Comparison of ENCODE assay signal across 8 mouse cellular contexts in genomic region chr17:78202221-78202620, GRCm38 (mm10). TPM values are rescaled to one million over a fixed set of nuclear protein-coding genes. Genes with fewer than 3 reads are reported as not detected.
A peak's percentile ranks its signal among the peaks of the same experiment; 100 is the strongest.
DNase-seq lines count a peak whose midpoint lies in the region; ATAC-seq lines count a peak whose summit lies in the region.

No protein-coding gene starts in this region.

- peaks cover 19% of the 10 kb centered on the region for H3K4me1 ChIP-seq in brown adipose tissue, adult 24 weeks (ENCODE audit: control insufficient read depth, insufficient read depth, insufficient read length, low read length)
- H3K4me1 ChIP-seq in hindbrain, embryonic 13.5 days (replicated peaks): peaks cover 64% of the 10 kb centered on the region
- H3K4me1 ChIP-seq in midbrain, embryonic 14.5 days (ENCODE audit: control insufficient read depth, insufficient read depth, low read length): peaks cover 27% of the 10 kb centered on the region

- 7% methylated on average over 5 of the region's 5 CpGs for WGBS in hindbrain, embryonic 13.5 days
- 7% methylated on average over 5 of the region's 5 CpGs for WGBS in midbrain, embryonic 14.5 days

- H3K27ac ChIP-seq in brown adipose tissue, adult 24 weeks (replicated peaks; ENCODE audit: low read depth, low read length): no peak overlapping the region
- peak overlapping the region; percentile 93 for H3K27ac ChIP-seq in hindbrain, embryonic 13.5 days
- no peak overlapping the region for H3K27ac ChIP-seq in midbrain, embryonic 14.5 days (replicated peaks; ENCODE audit: low read depth, low read length)

- peak; percentile 10 for DNase-seq in kidney, adult 9 months
- DNase-seq in kidney, postnatal 4 days: no peak
- peak; percentile 38 for DNase-seq in midbrain, embryonic 14.5 days
- DNase-seq in urinary bladder, postnatal 14 days (ENCODE audit: low spot score): no peak
- no peak for DNase-seq in embryo, embryonic 11 days
- DNase-seq in right cerebral cortex, postnatal 10 days (ENCODE audit: low spot score in 2 of 2): no peak

- peak overlapping the region; percentile 98 for H3K4me3 ChIP-seq in brown adipose tissue, adult 24 weeks (ENCODE audit: insufficient read depth, low read depth, low read length)
- peak overlapping the region; percentile 92 for H3K4me3 ChIP-seq in hindbrain, embryonic 13.5 days
- H3K4me3 ChIP-seq in midbrain, embryonic 14.5 days (replicated peaks; ENCODE audit: low read depth, low read length): peak overlapping the region; percentile 74

- H3K9me3 ChIP-seq in hindbrain, embryonic 13.5 days: no peaks in the 10 kb centered on the region
- no peaks in the 10 kb centered on the region for H3K9me3 ChIP-seq in midbrain, embryonic 14.5 days (ENCODE audit: control insufficient read depth, low read length)

- no peaks in the 10 kb centered on the region for H3K36me3 ChIP-seq in hindbrain, embryonic 13.5 days
- H3K36me3 ChIP-seq in midbrain, embryonic 14.5 days (ENCODE audit: control insufficient read depth, insufficient read depth, low read length): no peaks in the 10 kb centered on the region

- H3K4me2 ChIP-seq in hindbrain, embryonic 13.5 days: peak overlapping the region; percentile 97
- H3K4me2 ChIP-seq in midbrain, embryonic 14.5 days (ENCODE audit: low read length): peak overlapping the region; percentile 98

- no peaks in the 10 kb centered on the region for H3K27me3 ChIP-seq in hindbrain, embryonic 13.5 days
- no peaks in the 10 kb centered on the region for H3K27me3 ChIP-seq in midbrain, embryonic 14.5 days (ENCODE audit: control insufficient read depth, insufficient read depth, low read length)

- ATAC-seq in hindbrain, embryonic 13.5 days (ENCODE audit: low FRiP score): no peak
- no peak for ATAC-seq in midbrain, embryonic 14.5 days (ENCODE audit: low FRiP score, low TSS enrichment)

- H3K9ac ChIP-seq in hindbrain, embryonic 13.5 days: peak overlapping the region; percentile 90
- peak overlapping the region; percentile 73 for H3K9ac ChIP-seq in midbrain, embryonic 14.5 days (replicated peaks; ENCODE audit: low read length)

RNA-seq across cellular contexts. Expression of gene Crim1, which starts 2.2 kb away (rescaled TPM):
- polyA plus RNA-seq in brown adipose tissue, adult 24 weeks (2012; ENCODE audit: insufficient read depth, insufficient read length, missing spikeins): 6.8 and 10.6 TPM in 2 replicates
- polyA plus RNA-seq in hindbrain, embryonic 13.5 days (2015; fragmentation: Nextera tagmentation; extraction: Ambion mirVana): 9.8 and 10.4 TPM in 2 replicates
- polyA plus RNA-seq in midbrain, embryonic 14.5 days (2014; fragmentation: Nextera tagmentation; extraction: Ambion mirVana): 11.9 and 13.6 TPM in 2 replicates

Comparison
In these comparisons a context has a peak if more than half of its experiments do, and no peak if none do; other contexts are left out.
1. DNase-seq: peak in kidney, adult 9 months (single experiment) and midbrain, embryonic 14.5 days (single experiment); none in kidney, postnatal 4 days (0 of 2), urinary bladder, postnatal 14 days (single experiment), embryo, embryonic 11 days (single experiment) and right cerebral cortex, postnatal 10 days (0 of 2).
2. Peak in every context shown above with its lines, with median percentiles within 50 percentile points of each other: H3K4me3 ChIP-seq.